Mouse (Mus musculus): ENCODE results near the gene Thrsp. TPM values are rescaled to one million over a fixed set of nuclear protein-coding genes. Genes with fewer than 3 reads are reported as not detected.

The Thrsp gene
- polyA plus RNA-seq, 1 experiment from 2014 or later = 0.77 TPM

DNA sequence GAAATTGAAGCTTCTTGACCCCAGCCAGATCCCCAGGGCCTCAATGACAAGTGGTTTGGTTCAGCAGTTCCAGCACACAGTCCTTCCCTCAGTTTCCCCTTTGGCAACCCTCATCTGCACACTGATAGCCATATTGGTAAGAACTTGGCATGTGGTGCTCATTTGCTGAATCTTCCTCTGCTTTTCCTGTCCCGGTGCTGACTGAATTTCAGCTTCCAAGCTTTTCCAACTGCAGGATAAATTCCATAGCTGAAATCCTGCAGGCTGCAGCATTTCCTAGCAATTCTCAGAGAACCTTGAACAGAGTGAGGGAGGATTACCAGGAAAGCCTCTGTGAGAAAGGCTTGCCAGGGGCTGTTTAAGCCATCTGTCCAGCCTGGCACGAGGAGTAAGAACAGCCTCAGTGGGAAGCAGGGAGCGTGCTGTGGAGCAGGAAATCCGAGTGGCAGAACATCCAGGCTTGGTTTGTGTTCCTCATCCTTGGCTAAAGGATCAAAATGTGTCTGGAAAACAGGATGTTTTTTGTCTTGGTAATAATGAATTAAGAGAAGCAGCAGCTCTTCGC, 30.6 kb downstream of the Thrsp start:
- WGBS = 80% methylated on average over 5 of the region's 5 CpGs
- peak overlapping the region; percentile 52 for H3K27ac ChIP-seq
- no peak overlapping the region for H3K4me2 ChIP-seq (replicated peaks)
- no peaks in the 10 kb centered on the region for H3K9me3 ChIP-seq
- no peaks in the 10 kb centered on the region for H3K27me3 ChIP-seq (replicated peaks)
- no peak overlapping the region for H3K9ac ChIP-seq
- no peak overlapping the region for H3K4me3 ChIP-seq (replicated peaks)
- H3K36me3 ChIP-seq = peaks cover 48% of the 10 kb centered on the region
- 0 out of 2 replicates have a peak, but pooled peaks have one; percentile 5 for ATAC-seq
- no peaks in the 10 kb centered on the region for H3K4me1 ChIP-seq (replicated peaks)

GRCm38 (mm10) chr7:97386106-97386805, 31.3 kb downstream of the Thrsp start:
- H3K4me2 ChIP-seq (replicated peaks) = no peak overlapping the region
- H3K27me3 ChIP-seq (replicated peaks) = no peaks in the 10 kb centered on the region
- H3K9ac ChIP-seq = no peak overlapping the region
- H3K27ac ChIP-seq = 0 out of 2 replicates have a peak overlapping the region, but pooled peaks have one; percentile 4
- no peak overlapping the region for H3K4me3 ChIP-seq (replicated peaks)
- WGBS = 77% methylated on average over 7 of the region's 7 CpGs
- peaks cover 50% of the 10 kb centered on the region for H3K36me3 ChIP-seq
- ATAC-seq = peak; percentile 55; the same call in 1 of the 2 replicates
- no peaks in the 10 kb centered on the region for H3K4me1 ChIP-seq (replicated peaks)
- H3K9me3 ChIP-seq = no peaks in the 10 kb centered on the region

DNA sequence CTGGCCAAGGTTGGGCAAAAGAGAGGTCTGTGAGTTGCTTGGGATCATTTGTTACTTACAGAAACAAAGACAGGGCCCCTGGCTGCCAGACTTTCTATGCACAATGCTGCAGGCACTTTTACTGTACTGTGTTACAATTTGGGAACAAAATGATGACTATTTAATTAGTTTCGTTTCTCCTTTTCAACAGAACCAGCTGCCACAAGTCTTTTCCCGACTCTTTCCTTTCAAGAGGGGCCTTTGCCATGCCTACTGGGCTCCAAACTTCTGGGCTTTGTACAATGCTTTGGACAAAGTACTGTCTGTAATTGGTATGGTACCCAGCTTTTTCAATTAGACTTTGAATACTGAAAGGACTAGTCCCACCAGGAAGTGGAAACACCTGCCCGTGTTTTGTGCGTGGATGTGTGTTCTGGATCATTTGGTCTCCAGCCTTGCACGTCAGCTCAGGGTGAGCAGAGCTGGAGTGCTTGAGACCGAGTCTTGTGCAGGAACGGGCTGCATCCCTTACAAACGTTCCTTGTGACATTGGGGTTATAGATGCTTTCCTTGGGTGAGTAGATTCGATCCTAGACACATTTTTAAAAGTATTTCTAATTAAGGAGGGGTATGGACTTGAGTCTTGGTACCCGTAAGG, 33.9 kb downstream of the Thrsp start:
- H3K36me3 ChIP-seq = peaks cover 53% of the 10 kb centered on the region

DNA sequence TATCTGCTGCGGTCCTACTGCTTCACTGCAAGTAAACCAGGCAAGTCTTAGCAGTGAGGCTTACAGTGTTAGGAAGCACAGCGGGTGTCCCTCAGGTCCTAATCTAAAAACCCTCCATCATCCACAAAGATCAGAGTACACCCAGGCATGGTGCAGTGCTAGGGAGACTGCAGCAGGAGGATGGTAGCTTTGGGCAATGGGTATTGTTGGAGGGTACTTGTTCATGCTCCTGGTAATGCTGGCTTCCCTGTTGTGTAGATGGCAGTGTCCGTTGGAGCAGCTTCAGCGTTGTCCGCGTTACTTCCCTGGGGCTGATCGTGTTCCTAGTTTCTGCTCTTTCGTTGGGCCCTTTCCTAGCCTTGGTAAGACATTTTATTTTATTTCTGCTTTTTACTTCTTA, 34.9 kb downstream of the Thrsp start:
- H3K27me3 ChIP-seq (replicated peaks) = no peaks in the 10 kb centered on the region
- no peak overlapping the region for H3K9ac ChIP-seq
- H3K4me2 ChIP-seq (replicated peaks) = no peak overlapping the region
- H3K36me3 ChIP-seq = peaks cover 49% of the 10 kb centered on the region
- H3K9me3 ChIP-seq = no peaks in the 10 kb centered on the region
- H3K27ac ChIP-seq = no peak overlapping the region
- no peaks in the 10 kb centered on the region for H3K4me1 ChIP-seq (replicated peaks)
- ATAC-seq = no peak
- no peak overlapping the region for H3K4me3 ChIP-seq (replicated peaks)
- WGBS = 97% methylated on average over 8 of the region's 8 CpGs

More for the DNA sequence above, 33.9 kb downstream of the Thrsp start:
- ATAC-seq = no peak
- Histone ChIP-seq H3K4me2 (replicated peaks) (no peak overlapping the region), H3K9me3 (no peaks in the 10 kb centered on the region), H3K4me3 (replicated peaks) (no peak overlapping the region), H3K27ac (no peak overlapping the region), H3K4me1 (replicated peaks) (no peaks in the 10 kb centered on the region), H3K27me3 (replicated peaks) (no peaks in the 10 kb centered on the region), H3K9ac (no peak overlapping the region)
- 89% methylated on average over 10 of the region's 10 CpGs for WGBS

GRCm38 (mm10) chr7:97380500-97381123, 36.9 kb downstream of the Thrsp start:
- Histone ChIP-seq H3K9ac (no peak overlapping the region), H3K4me1 (replicated peaks) (no peaks in the 10 kb centered on the region), H3K27ac (no peak overlapping the region), H3K27me3 (replicated peaks) (no peaks in the 10 kb centered on the region), H3K4me2 (replicated peaks) (no peak overlapping the region), H3K36me3 (peaks cover 44% of the 10 kb centered on the region), H3K4me3 (replicated peaks) (no peak overlapping the region), H3K9me3 (no peaks in the 10 kb centered on the region)
- WGBS = 89% methylated on average over 5 of the region's 5 CpGs
- ATAC-seq = no peak

DNA sequence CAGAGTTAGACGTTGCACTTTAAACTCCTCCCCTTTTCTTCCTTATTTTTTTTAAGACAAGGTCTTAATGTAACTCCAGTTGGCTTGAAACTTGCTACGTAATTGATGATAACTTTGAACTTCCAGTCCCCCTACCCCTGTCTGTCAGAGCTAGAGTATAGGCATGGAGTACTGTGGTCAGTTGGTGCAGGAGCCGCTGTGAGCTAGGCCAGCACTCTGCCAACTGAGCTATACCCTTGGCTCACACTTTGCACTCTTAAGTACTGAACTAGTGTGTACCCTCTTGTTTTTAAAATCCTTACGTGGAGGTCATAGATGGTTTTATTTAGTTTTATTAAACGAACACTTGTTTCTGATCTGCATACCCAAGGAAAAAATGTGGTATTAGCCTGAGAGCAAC, 38.2 kb downstream of the Thrsp start:
- Histone ChIP-seq H3K4me1 (replicated peaks) (no peaks in the 10 kb centered on the region), H3K4me2 (replicated peaks) (no peak overlapping the region), H3K4me3 (replicated peaks) (no peak overlapping the region), H3K36me3 (peaks cover 46% of the 10 kb centered on the region), H3K27ac (no peak overlapping the region), H3K9ac (no peak overlapping the region), H3K27me3 (replicated peaks) (no peaks in the 10 kb centered on the region), H3K9me3 (no peaks in the 10 kb centered on the region)
- WGBS = 89% methylated on average over 5 of the region's 5 CpGs
- ATAC-seq = no peak

DNA sequence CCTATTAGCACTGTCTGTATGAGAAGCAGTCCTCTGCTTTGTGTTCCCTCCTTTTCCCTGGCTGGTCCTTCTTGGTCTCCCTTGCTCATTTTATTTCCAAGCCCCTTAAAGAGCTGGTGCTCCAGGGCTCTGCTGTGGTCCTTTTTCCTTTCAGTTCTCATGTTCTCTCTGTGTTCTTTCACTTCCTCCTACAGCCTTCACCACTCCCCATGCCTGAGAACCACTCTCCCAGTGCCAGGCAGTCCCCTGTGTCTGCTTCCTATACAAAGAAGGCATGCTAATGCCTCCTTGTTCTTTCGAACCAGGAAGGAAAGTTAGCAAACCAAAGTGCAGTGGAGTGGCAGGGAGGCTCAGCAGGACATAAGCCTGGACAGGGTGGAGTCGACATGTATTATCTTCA, 41.6 kb downstream of the Thrsp start:
- WGBS = 90% methylated on average over 2 of the region's 2 CpGs
- Histone ChIP-seq H3K27me3 (replicated peaks) (no peaks in the 10 kb centered on the region), H3K36me3 (peaks cover 27% of the 10 kb centered on the region), H3K4me2 (replicated peaks) (no peak overlapping the region), H3K27ac (no peak overlapping the region), H3K4me1 (replicated peaks) (peaks cover 2% of the 10 kb centered on the region; the same call in 1 of the 2 replicates), H3K9ac (no peak overlapping the region), H3K4me3 (replicated peaks) (no peak overlapping the region), H3K9me3 (no peaks in the 10 kb centered on the region)
- no peak for ATAC-seq

DNA sequence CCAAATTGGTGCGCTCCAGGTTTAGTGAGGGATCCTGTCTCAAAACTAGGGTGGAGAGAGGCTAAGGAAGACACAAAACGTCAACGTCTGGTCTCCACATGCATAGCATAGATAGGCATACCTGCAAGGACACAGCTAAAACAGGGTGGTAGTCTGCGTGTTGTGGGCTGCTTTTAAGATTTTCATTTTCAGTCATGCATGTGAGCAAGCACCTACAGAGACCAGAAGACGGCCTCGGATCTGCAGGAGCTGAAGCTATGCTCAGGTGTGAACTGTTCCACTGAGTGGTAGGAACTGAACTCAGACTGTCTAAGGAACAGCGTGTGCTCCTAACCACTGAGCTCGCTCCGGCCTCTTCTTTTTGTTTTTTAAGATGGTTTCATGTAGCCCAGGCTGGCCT, 42.4 kb downstream of the Thrsp start:
- 95% methylated on average over 9 of the region's 9 CpGs for WGBS
- Histone ChIP-seq H3K27me3 (replicated peaks) (no peaks in the 10 kb centered on the region), H3K4me2 (replicated peaks) (no peak overlapping the region), H3K36me3 (peaks cover 23% of the 10 kb centered on the region), H3K27ac (no peak overlapping the region), H3K9me3 (no peaks in the 10 kb centered on the region), H3K9ac (no peak overlapping the region), H3K4me3 (replicated peaks) (no peak overlapping the region), H3K4me1 (replicated peaks) (peaks cover 4% of the 10 kb centered on the region; the same call in 1 of the 2 replicates)
- no peak for ATAC-seq

- no peak overlapping the region for H3K4me3 ChIP-seq (replicated peaks)
- H3K9ac ChIP-seq = no peak overlapping the region
- H3K27me3 ChIP-seq (replicated peaks) = no peaks in the 10 kb centered on the region
- H3K4me2 ChIP-seq (replicated peaks) = no peak overlapping the region
- no peak for ATAC-seq
- no peaks in the 10 kb centered on the region for H3K36me3 ChIP-seq
- H3K27ac ChIP-seq = no peak overlapping the region
- peaks cover 2% of the 10 kb centered on the region; the same call in 1 of the 2 replicates for H3K4me1 ChIP-seq (replicated peaks)
- no peaks in the 10 kb centered on the region for H3K9me3 ChIP-seq
- WGBS = 82% methylated on average over 1 of the region's 1 CpGs
These were observed 51.6 kb downstream of the Thrsp start for GRCm38 (mm10) chr7:97365887-97366286.

Other genes with a start within 250 kb of the Thrsp start
- 1.1 and 1.2 TPM in 2 replicates for gene Usp35, start 85.7 kb downstream of the Thrsp start, polyA plus RNA-seq (2015; fragmentation: Nextera tagmentation; extraction: Ambion mirVana)
- gene Kctd21, start 85.4 kb downstream of the Thrsp start, polyA plus RNA-seq (2015; fragmentation: Nextera tagmentation; extraction: Ambion mirVana) = 3.3 and 3.6 TPM in 2 replicates
- gene Alg8, start 46.1 kb downstream of the Thrsp start, polyA plus RNA-seq (2015; fragmentation: Nextera tagmentation; extraction: Ambion mirVana) = 53.7 and 55.4 TPM in 2 replicates
- 372 and 444 TPM in 2 replicates for gene Ndufc2, start 17.7 kb downstream of the Thrsp start, polyA plus RNA-seq (2015; fragmentation: Nextera tagmentation; extraction: Ambion mirVana)
- 4.5 and 9.0 TPM in 2 replicates for gene Kctd14, start 33.6 kb upstream of the Thrsp start, polyA plus RNA-seq (2015; fragmentation: Nextera tagmentation; extraction: Ambion mirVana)
- gene Ints4, start 63.2 kb upstream of the Thrsp start, polyA plus RNA-seq (2015; fragmentation: Nextera tagmentation; extraction: Ambion mirVana) = 41.1 and 42.1 TPM in 2 replicates
- 54.5 and 61.4 TPM in 2 replicates for gene Aamdc, start 161.8 kb upstream of the Thrsp start, polyA plus RNA-seq (2015; fragmentation: Nextera tagmentation; extraction: Ambion mirVana)
- 16.9 and 18.8 TPM in 2 replicates for gene Rsf1, start 162.2 kb upstream of the Thrsp start, polyA plus RNA-seq (2015; fragmentation: Nextera tagmentation; extraction: Ambion mirVana)